Mouse (Mus musculus): ENCODE results near the gene Hap1. TPM values are rescaled to one million over a fixed set of nuclear protein-coding genes. Genes with fewer than 3 reads are reported as not detected.
A peak's percentile ranks its signal among the peaks of the same experiment; 100 is the strongest.
"Not testable (repeated sequence)": the region's sequence is repeated elsewhere in the genome, so short reads cannot be mapped to it uniquely, and the experiment has no call there.

Hap1 gene
- polyA plus RNA-seq, 1 experiment from 2014 or later = 164 TPM

DNA sequence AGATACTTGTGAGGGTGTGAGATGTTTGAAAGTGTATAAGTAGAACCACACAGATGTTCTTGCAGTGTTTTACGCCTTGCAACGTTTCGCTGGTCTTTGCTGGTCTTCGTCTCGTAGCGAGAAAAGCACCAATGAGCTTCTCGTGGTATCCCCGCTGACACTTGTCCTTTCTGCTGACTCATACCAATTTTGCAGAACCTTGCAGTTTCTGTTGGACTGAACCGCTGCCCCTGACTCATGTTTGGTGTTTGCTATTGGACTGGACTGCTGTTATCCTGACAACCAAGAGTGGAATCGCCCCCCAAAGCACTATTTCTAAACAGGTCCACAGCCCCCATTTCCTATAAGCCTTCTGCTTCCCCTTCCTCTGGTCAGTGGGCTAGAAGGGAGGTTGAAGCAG, 11.7 kb downstream of the Hap1 start:
- Histone ChIP-seq H3K27me3 (replicated peaks; ENCODE audit: control insufficient read depth, insufficient read depth, low read length) (no peaks in the 10 kb centered on the region), H3K4me3 (replicated peaks; ENCODE audit: low read length) (no peak overlapping the region), H3K4me2 (ENCODE audit: low read length) (no peak overlapping the region), H3K9ac (replicated peaks; ENCODE audit: low read depth, low read length) (no peak overlapping the region), H3K36me3 (ENCODE audit: control insufficient read depth, insufficient read depth) (no peaks in the 10 kb centered on the region), H3K27ac (ENCODE audit: low read length) (no peak overlapping the region), H3K4me1 (replicated peaks; ENCODE audit: control insufficient read depth, insufficient read depth, low read length) (no peaks in the 10 kb centered on the region), H3K9me3 (ENCODE audit: control insufficient read depth, low read length) (no peaks in the 10 kb centered on the region)
- 92% methylated on average over 10 of the region's 10 CpGs for WGBS
- no peak for ATAC-seq

GRCm38 (mm10) chr11:100335731-100336130, 20.2 kb downstream of the Hap1 start:
- no peaks in the 10 kb centered on the region for H3K36me3 ChIP-seq (ENCODE audit: control insufficient read depth, insufficient read depth)
- H3K9ac ChIP-seq (replicated peaks; ENCODE audit: low read depth, low read length) = no peak overlapping the region
- H3K4me1 ChIP-seq (replicated peaks; ENCODE audit: control insufficient read depth, insufficient read depth, low read length) = peaks cover 19% of the 10 kb centered on the region
- no peak overlapping the region; the same call in 1 of the 2 replicates for H3K27ac ChIP-seq (ENCODE audit: low read length)
- WGBS = 38% methylated on average over 3 of the region's 3 CpGs
- peak; percentile 22; the same call in 1 of the 2 replicates for ATAC-seq
- no peak overlapping the region for H3K4me2 ChIP-seq (ENCODE audit: low read length)
- no peaks in the 10 kb centered on the region for H3K27me3 ChIP-seq (replicated peaks; ENCODE audit: control insufficient read depth, insufficient read depth, low read length)
- no peak overlapping the region for H3K4me3 ChIP-seq (replicated peaks; ENCODE audit: low read length)
- no peaks in the 10 kb centered on the region for H3K9me3 ChIP-seq (ENCODE audit: control insufficient read depth, low read length)

DNA sequence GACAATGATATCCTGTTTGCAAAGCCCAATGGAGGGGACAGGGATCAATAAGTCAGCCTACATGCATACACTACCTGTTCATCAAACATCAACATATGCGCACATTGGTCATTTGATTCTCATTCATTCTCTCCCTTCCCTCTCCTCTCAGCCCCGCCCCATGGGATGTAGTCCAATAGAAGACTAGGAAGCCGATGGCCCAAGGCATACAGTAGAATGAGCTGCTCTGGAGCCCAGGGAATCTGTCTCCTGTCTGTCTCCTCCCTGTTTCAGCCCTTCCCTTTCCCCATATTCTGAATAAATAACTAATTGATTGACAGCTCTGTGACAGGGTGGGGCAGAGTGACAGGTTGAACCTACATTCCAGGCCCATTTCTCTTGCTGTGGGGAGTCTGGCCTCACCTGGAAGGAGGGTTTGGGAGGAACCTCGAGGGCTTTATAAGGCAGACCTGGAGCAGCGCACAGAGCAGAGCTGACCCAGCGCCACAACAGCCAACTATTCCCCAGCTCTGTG, 21.9 kb downstream of the Hap1 start, which contains the start of gene Gast:
TSS of gene Gast (plus strand) at position 464 of the 514 bp plus-strand sequence.
- no peak within 1 kb of the TSS for H3K9ac ChIP-seq (replicated peaks; ENCODE audit: low read depth, low read length)
- H3K4me2 ChIP-seq (ENCODE audit: low read length) = no peak within 1 kb of the TSS
- no peak within 1 kb of the TSS for H3K4me3 ChIP-seq (replicated peaks; ENCODE audit: low read length)
- 80% methylated on average over 6 of the region's 6 CpGs for WGBS
- H3K9me3 ChIP-seq (ENCODE audit: control insufficient read depth, low read length) = no peaks in the 10 kb centered on the region
- H3K27ac ChIP-seq (ENCODE audit: low read length) = peak within 1 kb of the TSS; percentile 75; the same call in 1 of the 2 replicates
- ATAC-seq = no peak
- no peaks in the 10 kb centered on the region for H3K36me3 ChIP-seq (ENCODE audit: control insufficient read depth, insufficient read depth)
- H3K27me3 ChIP-seq (replicated peaks; ENCODE audit: control insufficient read depth, insufficient read depth, low read length) = no peaks in the 10 kb centered on the region
- H3K4me1 ChIP-seq (replicated peaks; ENCODE audit: control insufficient read depth, insufficient read depth, low read length) = peaks cover 23% of the 10 kb centered on the region

- no peaks in the 10 kb centered on the region for H3K27me3 ChIP-seq (replicated peaks; ENCODE audit: control insufficient read depth, insufficient read depth, low read length)
- no peak overlapping the region for H3K4me3 ChIP-seq (replicated peaks; ENCODE audit: low read length)
- ATAC-seq = peak; percentile 81
- H3K4me2 ChIP-seq (ENCODE audit: low read length) = no peak overlapping the region
- 38% methylated on average over 9 of the region's 9 CpGs for WGBS
- peaks cover 23% of the 10 kb centered on the region for H3K4me1 ChIP-seq (replicated peaks; ENCODE audit: control insufficient read depth, insufficient read depth, low read length)
- peak overlapping the region; percentile 77 for H3K27ac ChIP-seq (ENCODE audit: low read length)
- no peaks in the 10 kb centered on the region for H3K9me3 ChIP-seq (ENCODE audit: control insufficient read depth, low read length)
- H3K9ac ChIP-seq (replicated peaks; ENCODE audit: low read depth, low read length) = no peak overlapping the region
- H3K36me3 ChIP-seq (ENCODE audit: control insufficient read depth, insufficient read depth) = no peaks in the 10 kb centered on the region
These were observed 23.0 kb downstream of the Hap1 start for GRCm38 (mm10) chr11:100332766-100333515.

- WGBS = 67% methylated on average over 8 of the region's 8 CpGs
These were observed 25.0 kb downstream of the Hap1 start for GRCm38 (mm10) chr11:100330816-100331375.

GRCm38 (mm10) chr11:100330235-100330634, 25.7 kb downstream of the Hap1 start:
- H3K36me3 ChIP-seq (ENCODE audit: control insufficient read depth, insufficient read depth) = no peaks in the 10 kb centered on the region
- H3K4me2 ChIP-seq (ENCODE audit: low read length) = no peak overlapping the region
- no peak for ATAC-seq
- peaks cover 17% of the 10 kb centered on the region for H3K4me1 ChIP-seq (replicated peaks; ENCODE audit: control insufficient read depth, insufficient read depth, low read length)
- H3K4me3 ChIP-seq (replicated peaks; ENCODE audit: low read length) = no peak overlapping the region
- H3K9ac ChIP-seq (replicated peaks; ENCODE audit: low read depth, low read length) = 0 out of 2 replicates have a peak overlapping the region, but pooled peaks have one; percentile 22
- H3K27me3 ChIP-seq (replicated peaks; ENCODE audit: control insufficient read depth, insufficient read depth, low read length) = no peaks in the 10 kb centered on the region
- 34% methylated on average over 16 of the region's 16 CpGs for WGBS
- H3K27ac ChIP-seq (ENCODE audit: low read length) = no peak overlapping the region
- H3K9me3 ChIP-seq (ENCODE audit: control insufficient read depth, low read length) = no peaks in the 10 kb centered on the region

More at GRCm38 (mm10) chr11:100330816-100331375, 25.0 kb downstream of the Hap1 start:
- not testable (repeated sequence) for H3K27ac ChIP-seq (ENCODE audit: low read length); H3K4me3 ChIP-seq (replicated peaks; ENCODE audit: low read length); H3K9me3 ChIP-seq (ENCODE audit: control insufficient read depth, low read length); ATAC-seq; H3K9ac ChIP-seq (replicated peaks; ENCODE audit: low read depth, low read length); H3K36me3 ChIP-seq (ENCODE audit: control insufficient read depth, insufficient read depth); H3K4me2 ChIP-seq (ENCODE audit: low read length); H3K27me3 ChIP-seq (replicated peaks; ENCODE audit: control insufficient read depth, insufficient read depth, low read length)
- H3K4me1 ChIP-seq (replicated peaks; ENCODE audit: control insufficient read depth, insufficient read depth, low read length) = peaks cover 21% of the 10 kb centered on the region

DNA sequence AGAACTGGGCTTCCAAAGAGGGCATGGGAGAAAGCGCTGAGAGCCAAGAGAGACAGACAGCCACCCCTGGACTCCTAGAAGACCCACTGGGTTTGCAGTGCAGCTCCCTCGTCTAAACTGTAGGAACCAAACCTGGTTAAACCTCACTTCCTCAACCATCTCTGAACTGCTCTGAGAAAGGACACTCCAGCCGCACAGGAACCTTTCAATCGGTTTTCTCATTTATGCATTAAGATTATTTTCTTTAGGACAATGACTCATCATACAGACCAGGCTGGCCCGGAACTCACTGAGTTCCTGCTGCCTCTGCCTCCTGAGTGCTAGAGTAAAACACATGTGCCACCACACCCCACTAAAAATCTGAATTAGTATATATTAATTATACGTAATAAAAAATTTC, 28.2 kb downstream of the Hap1 start:
- peaks cover 1% of the 10 kb centered on the region; the same call in 1 of the 2 replicates for H3K36me3 ChIP-seq (ENCODE audit: control insufficient read depth, insufficient read depth)
- no peak overlapping the region for H3K4me3 ChIP-seq (replicated peaks; ENCODE audit: low read length)
- H3K9me3 ChIP-seq (ENCODE audit: control insufficient read depth, low read length) = no peaks in the 10 kb centered on the region
- no peaks in the 10 kb centered on the region for H3K27me3 ChIP-seq (replicated peaks; ENCODE audit: control insufficient read depth, insufficient read depth, low read length)
- no peak overlapping the region for H3K4me2 ChIP-seq (ENCODE audit: low read length)
- no peak overlapping the region for H3K9ac ChIP-seq (replicated peaks; ENCODE audit: low read depth, low read length)
- WGBS = 91% methylated on average over 6 of the region's 6 CpGs
- no peak for ATAC-seq
- peaks cover 10% of the 10 kb centered on the region for H3K4me1 ChIP-seq (replicated peaks; ENCODE audit: control insufficient read depth, insufficient read depth, low read length)
- no peak overlapping the region for H3K27ac ChIP-seq (ENCODE audit: low read length)

- Histone ChIP-seq H3K9me3 (ENCODE audit: control insufficient read depth, low read length) (no peaks in the 10 kb centered on the region), H3K27ac (ENCODE audit: low read length) (no peak overlapping the region), H3K9ac (replicated peaks; ENCODE audit: low read depth, low read length) (no peak overlapping the region), H3K4me2 (ENCODE audit: low read length) (no peak overlapping the region), H3K36me3 (ENCODE audit: control insufficient read depth, insufficient read depth) (peaks cover 6% of the 10 kb centered on the region; the same call in 1 of the 2 replicates), H3K4me3 (replicated peaks; ENCODE audit: low read length) (no peak overlapping the region), H3K4me1 (replicated peaks; ENCODE audit: control insufficient read depth, insufficient read depth, low read length) (peaks cover 5% of the 10 kb centered on the region), H3K27me3 (replicated peaks; ENCODE audit: control insufficient read depth, insufficient read depth, low read length) (no peaks in the 10 kb centered on the region)
- no peak for ATAC-seq
- 61% methylated on average over 11 of the region's 11 CpGs for WGBS
These were observed 28.6 kb downstream of the Hap1 start for GRCm38 (mm10) chr11:100327316-100327715.

- Histone ChIP-seq H3K4me1 (replicated peaks; ENCODE audit: control insufficient read depth, insufficient read depth, low read length) (peaks cover 12% of the 10 kb centered on the region), H3K36me3 (ENCODE audit: control insufficient read depth, insufficient read depth) (peaks cover 11% of the 10 kb centered on the region), H3K9me3 (ENCODE audit: control insufficient read depth, low read length) (no peaks in the 10 kb centered on the region), H3K27ac (ENCODE audit: low read length) (no peak overlapping the region), H3K4me2 (ENCODE audit: low read length) (no peak overlapping the region), H3K27me3 (replicated peaks; ENCODE audit: control insufficient read depth, insufficient read depth, low read length) (no peaks in the 10 kb centered on the region), H3K4me3 (replicated peaks; ENCODE audit: low read length) (no peak overlapping the region), H3K9ac (replicated peaks; ENCODE audit: low read depth, low read length) (no peak overlapping the region)
- ATAC-seq = no peak
- 75% methylated on average over 11 of the region's 11 CpGs for WGBS
These were observed 30.8 kb downstream of the Hap1 start for GRCm38 (mm10) chr11:100325062-100325629.

All from forebrain, embryonic 16.5 days (tissue).